11 mouse cellular contexts compared by ENCODE assay signal in genomic region chr11:69883066-69883465, GRCm38 (mm10). TPM values are rescaled to one million over a fixed set of nuclear protein-coding genes. Genes with fewer than 3 reads are reported as not detected.
A peak's percentile ranks its signal among the peaks of the same experiment; 100 is the strongest.
DNase-seq lines count a peak whose midpoint lies in the region; ATAC-seq and TF ChIP-seq lines count a peak whose summit lies in the region.
"Had no signal": no experiment of that assay in that cellular context is flagged by ENCODE, and none has a peak within 500 bp of the region (broad histone marks: within the 10 kb centered on the region; RNA-seq: fewer than 3 reads in every experiment).

No protein-coding gene starts in this region.

- H3K4me3 ChIP-seq in heart, postnatal 0 days (ENCODE audit: low read depth, low read length), result no peak overlapping the region
- no peak overlapping the region for H3K4me3 ChIP-seq in forebrain, embryonic 12.5 days (replicated peaks)
- H3K4me3 ChIP-seq: neural tube, embryonic 13.5 days had no signal

- ATAC-seq in heart, postnatal 0 days (ENCODE audit: insufficient read depth, low read depth), result no peak
- no peak for ATAC-seq in forebrain, embryonic 12.5 days (ENCODE audit: low FRiP score)

- no peak overlapping the region for H3K9ac ChIP-seq in heart, postnatal 0 days (replicated peaks; ENCODE audit: low read depth, low read length)
- no peak overlapping the region for H3K9ac ChIP-seq in forebrain, embryonic 12.5 days
- H3K9ac ChIP-seq: limb, embryonic 13.5 days; neural tube, embryonic 13.5 days had no signal

- H3K4me2 ChIP-seq in heart, postnatal 0 days (ENCODE audit: low read depth, low read length), result no peak overlapping the region
- H3K4me2 ChIP-seq in forebrain, embryonic 12.5 days, result no peak overlapping the region
- H3K4me2 ChIP-seq: limb, embryonic 13.5 days; neural tube, embryonic 13.5 days had no signal

- no peaks in the 10 kb centered on the region for H3K36me3 ChIP-seq in heart, postnatal 0 days (replicated peaks; ENCODE audit: control insufficient read depth, insufficient read depth, low read length)
- H3K36me3 ChIP-seq in forebrain, embryonic 12.5 days (replicated peaks), result no peaks in the 10 kb centered on the region
- H3K36me3 ChIP-seq: limb, embryonic 13.5 days; neural tube, embryonic 13.5 days had no signal

- H3K27me3 ChIP-seq in heart, postnatal 0 days (ENCODE audit: control insufficient read depth, insufficient read depth, low read length), result no peaks in the 10 kb centered on the region
- H3K27me3 ChIP-seq in forebrain, embryonic 12.5 days, result peaks cover 31% of the 10 kb centered on the region
- H3K27me3 ChIP-seq: limb, embryonic 13.5 days had no signal

- intact Hi-C loops in heart, postnatal 25 days (cut with DNase I), result loop anchor here (2.0 kb wide), 1 partner anchor 16 kb away; no protein-coding TSS in a partner anchor

- DNase-seq in heart, postnatal 0 days (ENCODE audit: low spot score), result no peak
- DNase-seq in heart, postnatal 25 days (ENCODE audit: low spot score), result no peak
- DNase-seq in 416B (ENCODE audit: low read depth) (peak; percentile 63), NIH3T3 (ENCODE audit: low read depth) (peak; percentile 50)
- peak; percentile 51 for DNase-seq in lung, postnatal 10 days
- no peak for DNase-seq in ovary, postnatal 36 days (ENCODE audit: low spot score)
- no peak for DNase-seq in ovary, postnatal 10 days (ENCODE audit: low spot score)

- no peak for TF ChIP-seq EP300 in heart, postnatal 0 days (IDR thresholded peaks at IDR 0.05; ENCODE audit: low read depth)

- peaks cover 8% of the 10 kb centered on the region; the same call in 1 of the 2 replicates for H3K4me1 ChIP-seq in heart, postnatal 0 days (ENCODE audit: control insufficient read depth, insufficient read depth)
- peaks cover 28% of the 10 kb centered on the region for H3K4me1 ChIP-seq in forebrain, embryonic 12.5 days

- TF ChIP-seq CTCF in heart, postnatal 0 days (IDR thresholded peaks at IDR 0.05; ENCODE audit: low read depth), result peak; percentile 22

- 60% methylated on average over 4 of the region's 4 CpGs for WGBS in heart, postnatal 0 days
- WGBS in forebrain, embryonic 12.5 days, result 63% methylated on average over 4 of the region's 4 CpGs

- H3K9me3 ChIP-seq in heart, postnatal 0 days (replicated peaks; ENCODE audit: control insufficient read depth, low read length), result no peaks in the 10 kb centered on the region
- no peaks in the 10 kb centered on the region for H3K9me3 ChIP-seq in forebrain, embryonic 12.5 days
- H3K9me3 ChIP-seq: limb, embryonic 13.5 days; neural tube, embryonic 13.5 days had no signal

- no peak overlapping the region for H3K27ac ChIP-seq in heart, postnatal 0 days (ENCODE audit: low read depth)
- H3K27ac ChIP-seq in forebrain, embryonic 12.5 days, result no peak overlapping the region
- H3K27ac ChIP-seq: limb, embryonic 13.5 days; neural tube, embryonic 13.5 days had no signal

RNA-seq across cellular contexts. Expression of gene Kctd11, which starts 1.9 kb away (rescaled TPM):
- total RNA-seq in heart, postnatal 0 days (2014; rRNA removed; ENCODE audit: low replicate concordance), result 2.3 and 9.4 TPM in 2 replicates
- 1.9 and 2.3 TPM in 2 replicates for polyA plus RNA-seq in heart, postnatal 0 days (2015; fragmentation: Nextera tagmentation; extraction: Ambion mirVana)
- 1 to 10 TPM; 2.5 to 3.5 TPM for total RNA-seq in heart, postnatal 25 days (2021)
- polyA plus RNA-seq in forebrain, embryonic 12.5 days (2016; fragmentation: Nextera tagmentation; extraction: Ambion mirVana), result 1.7 and 2.5 TPM in 2 replicates

RNA-seq across cellular contexts. Expression of gene Tmem95, which starts 5.2 kb away (rescaled TPM):
- not detected in 2 replicates for total RNA-seq in heart, postnatal 0 days (2014; rRNA removed; ENCODE audit: low replicate concordance)
- not detected in 2 replicates for polyA plus RNA-seq in heart, postnatal 0 days (2015; fragmentation: Nextera tagmentation; extraction: Ambion mirVana)
- not detected for total RNA-seq in heart, postnatal 25 days (2021)
- polyA plus RNA-seq in forebrain, embryonic 12.5 days (2016; fragmentation: Nextera tagmentation; extraction: Ambion mirVana), result not detected in 2 replicates
- total RNA-seq: adrenal gland, postnatal 14 days had no signal
- polyA plus RNA-seq: neural tube, embryonic 13.5 days had no signal

RNA-seq across cellular contexts. Expression of gene Acap1, which starts 12.3 kb away (rescaled TPM):
- 2.5 and 9.7 TPM in 2 replicates for total RNA-seq in heart, postnatal 0 days (2014; rRNA removed; ENCODE audit: low replicate concordance)
- polyA plus RNA-seq in heart, postnatal 0 days (2015; fragmentation: Nextera tagmentation; extraction: Ambion mirVana), result 2.5 TPM in 2 replicates
- 1 to 10 TPM in 1 of 2 experiments, under 1 TPM in 1; 0.88 to 1.1 TPM for total RNA-seq in heart, postnatal 25 days (2021)
- polyA plus RNA-seq in forebrain, embryonic 12.5 days (2016; fragmentation: Nextera tagmentation; extraction: Ambion mirVana), result 0.47 and 0.83 TPM in 2 replicates

RNA-seq across cellular contexts. Expression of gene 2810408A11Rik, which starts 17.7 kb away (rescaled TPM):
- 1.8 and 6.3 TPM in 2 replicates for total RNA-seq in heart, postnatal 0 days (2014; rRNA removed; ENCODE audit: low replicate concordance)
- polyA plus RNA-seq in heart, postnatal 0 days (2015; fragmentation: Nextera tagmentation; extraction: Ambion mirVana), result 2.8 and 3.9 TPM in 2 replicates
- under 1 TPM; 0.17 to 0.23 TPM for total RNA-seq in heart, postnatal 25 days (2021)
- polyA plus RNA-seq in forebrain, embryonic 12.5 days (2016; fragmentation: Nextera tagmentation; extraction: Ambion mirVana), result 22.4 TPM in 2 replicates

RNA-seq across cellular contexts. Expression of gene Neurl4, which starts 17.8 kb away (rescaled TPM):
- total RNA-seq in heart, postnatal 0 days (2014; rRNA removed; ENCODE audit: low replicate concordance), result 39.2 and 59.5 TPM in 2 replicates
- 3.6 and 4.5 TPM in 2 replicates for polyA plus RNA-seq in heart, postnatal 0 days (2015; fragmentation: Nextera tagmentation; extraction: Ambion mirVana)
- 10 to 100 TPM; 44.9 to 46.0 TPM for total RNA-seq in heart, postnatal 25 days (2021)
- 18.9 and 19.3 TPM in 2 replicates for polyA plus RNA-seq in forebrain, embryonic 12.5 days (2016; fragmentation: Nextera tagmentation; extraction: Ambion mirVana)

Comparison
In these comparisons a context has a peak if more than half of its experiments do, and no peak if none do; other contexts are left out.
1. DNase-seq: peak in 416B (single experiment), NIH3T3 (single experiment) and lung, postnatal 10 days (single experiment); none in heart, postnatal 0 days (single experiment), heart, postnatal 25 days (single experiment), ovary, postnatal 36 days (single experiment) and ovary, postnatal 10 days (single experiment).